Mouse (Mus musculus): ENCODE measurements around the gene Mnt. TPM values are rescaled to one million over a fixed set of nuclear protein-coding genes. Genes with fewer than 3 reads are reported as not detected.
"Not testable (repeated sequence)": the region's sequence is repeated elsewhere in the genome, so short reads cannot be mapped to it uniquely, and the experiment has no call there.

Gene Mnt
- total RNA-seq (2021), result 10 to 100 TPM; 14.8 to 15.7 TPM

DNA sequence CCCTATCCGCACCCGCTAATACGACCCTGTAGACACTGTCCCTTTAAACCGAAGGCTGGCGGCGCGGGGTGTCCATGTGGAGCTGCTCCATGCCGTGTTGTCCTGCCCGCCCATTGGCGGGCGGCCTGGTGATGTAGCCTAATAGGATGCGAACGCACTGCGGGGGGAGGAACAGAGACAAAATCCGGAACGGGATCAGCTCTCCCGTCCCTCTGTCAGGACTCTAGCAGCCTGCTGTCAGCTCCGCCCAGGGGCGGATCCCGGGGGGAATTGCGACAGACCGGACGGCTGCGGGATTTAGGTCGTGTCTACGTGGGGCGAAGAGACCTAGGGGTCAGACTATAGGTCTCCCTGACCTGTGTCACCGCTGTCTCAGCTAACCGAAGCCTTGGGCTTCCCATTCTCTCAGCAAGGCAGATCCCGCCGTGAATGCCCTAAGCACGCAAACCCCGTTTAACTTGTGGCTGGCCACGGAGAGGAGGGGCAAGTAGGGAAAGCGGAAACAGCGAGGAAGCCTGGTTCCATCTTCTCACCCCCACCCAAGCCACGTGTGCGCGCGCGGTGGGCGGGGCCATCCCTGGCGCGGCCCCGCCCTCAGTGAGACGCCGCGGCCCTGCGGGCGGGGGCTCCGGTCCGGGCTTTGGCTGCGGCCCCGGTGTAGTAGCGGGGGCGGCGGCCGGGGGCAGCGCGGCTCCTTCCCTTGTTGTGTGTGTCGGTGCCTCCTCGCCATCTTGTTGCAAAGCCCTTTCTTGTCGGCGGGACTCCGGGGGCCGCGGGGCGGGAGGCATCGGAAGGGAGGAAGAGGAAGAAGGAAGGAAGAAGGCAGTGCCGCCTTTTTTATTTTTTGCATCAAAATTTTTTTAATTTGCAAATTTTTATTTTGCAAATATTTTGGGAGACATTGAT is at the start of gene Mnt:
Gene Mnt, plus strand, starts transcription at position 665 of the 906 bp plus-strand sequence.
- DNase-seq, result peak; percentile 98

DNA sequence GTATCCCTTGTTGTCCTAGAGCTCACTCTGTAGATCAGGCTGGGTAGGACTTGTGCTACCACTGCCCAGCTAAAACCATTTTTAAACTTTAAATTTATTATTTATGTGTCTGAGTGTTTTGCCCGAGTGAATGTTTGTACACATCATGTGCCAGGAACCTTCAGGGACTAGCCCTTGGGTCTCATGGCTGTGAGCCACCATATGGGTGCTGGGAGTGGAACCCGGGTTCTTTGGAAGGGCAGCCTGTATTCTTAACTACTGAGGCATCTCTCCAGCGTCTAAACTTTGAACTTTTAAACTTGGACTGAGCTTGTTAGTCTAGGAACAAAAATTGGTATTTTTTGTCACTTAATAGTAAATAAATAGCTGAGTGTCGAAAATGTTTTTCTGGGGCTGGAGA is 37.8 kb upstream of the Mnt start:
- no peak for DNase-seq

DNA sequence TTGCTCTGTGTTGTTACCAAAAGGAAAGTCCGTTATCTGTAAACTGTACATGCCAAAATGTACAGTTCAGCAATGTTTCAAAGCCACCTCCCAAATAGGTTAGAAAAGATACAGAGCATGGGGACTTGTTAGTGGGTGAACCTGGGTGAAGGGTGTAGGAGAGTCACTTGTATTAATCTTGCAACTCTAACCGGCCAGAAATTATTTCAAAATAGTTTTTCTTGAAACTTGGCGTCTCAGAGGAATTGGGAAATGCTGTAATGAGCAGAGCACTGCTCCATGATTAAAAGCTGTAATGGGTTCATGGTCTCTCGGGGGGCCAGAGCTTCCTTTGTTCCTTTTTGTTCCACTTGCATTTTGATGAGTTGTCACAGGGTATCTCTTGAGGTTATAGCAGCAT is 30.1 kb upstream of the Mnt start:
- no peak for DNase-seq

DNA sequence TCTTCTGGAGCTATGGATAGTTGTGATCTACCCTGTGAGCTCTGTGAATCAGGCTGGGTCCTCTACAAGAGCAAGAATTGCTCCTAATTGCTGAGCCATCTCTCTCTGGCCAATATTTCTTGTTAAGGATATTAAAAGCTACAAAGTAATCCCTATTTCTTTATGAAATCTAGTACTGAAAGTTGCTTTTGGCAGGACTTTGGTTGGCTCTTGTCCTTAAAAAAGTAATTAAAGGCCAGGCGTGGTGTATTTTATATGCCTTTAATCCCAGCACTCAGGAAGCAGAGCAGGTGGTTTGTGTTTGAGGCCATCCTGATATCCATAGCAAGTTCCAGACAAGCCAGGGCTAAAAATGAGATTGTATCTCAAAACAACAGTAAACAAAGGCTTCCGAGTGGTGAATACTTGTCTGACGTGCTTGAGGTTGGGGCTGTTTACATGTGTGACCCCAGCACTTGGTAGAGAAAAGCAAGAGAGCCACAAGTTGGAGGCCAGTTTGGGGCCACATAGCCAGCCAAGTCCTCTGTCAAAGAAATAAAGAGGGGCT is 26.6 kb upstream of the Mnt start:
- no peak for DNase-seq

DNA sequence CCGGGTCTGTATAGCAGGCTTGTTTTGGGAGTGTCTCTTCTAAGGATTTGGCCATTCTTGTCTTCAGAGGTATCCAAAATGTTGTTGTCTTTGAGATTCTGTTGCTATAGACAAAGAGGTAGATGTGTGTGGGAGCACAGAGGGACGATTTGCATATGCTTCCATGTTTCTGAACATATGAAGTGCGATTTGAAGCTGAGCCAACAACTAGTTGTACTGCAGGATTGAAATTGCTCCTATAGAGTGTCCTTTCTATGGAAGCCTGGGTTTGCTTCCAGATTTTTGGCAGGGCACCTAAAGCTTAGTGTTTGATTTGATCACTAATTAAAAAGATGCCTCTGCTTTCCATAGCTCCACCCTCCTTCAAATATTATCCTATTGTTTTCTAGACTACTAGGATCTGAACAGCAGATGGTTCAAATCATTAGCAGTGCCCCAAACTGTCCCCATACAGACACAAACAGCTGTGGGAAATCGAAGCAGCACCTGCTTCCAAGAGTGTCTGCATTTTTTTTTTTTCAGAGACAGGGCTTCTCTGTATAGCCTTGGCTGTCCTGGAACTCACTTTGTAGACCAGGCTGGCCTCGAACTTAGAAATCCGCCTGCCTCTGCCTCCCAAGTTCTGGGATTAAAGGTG is 23.4 kb upstream of the Mnt start:
- DNase-seq, result no peak

DNA sequence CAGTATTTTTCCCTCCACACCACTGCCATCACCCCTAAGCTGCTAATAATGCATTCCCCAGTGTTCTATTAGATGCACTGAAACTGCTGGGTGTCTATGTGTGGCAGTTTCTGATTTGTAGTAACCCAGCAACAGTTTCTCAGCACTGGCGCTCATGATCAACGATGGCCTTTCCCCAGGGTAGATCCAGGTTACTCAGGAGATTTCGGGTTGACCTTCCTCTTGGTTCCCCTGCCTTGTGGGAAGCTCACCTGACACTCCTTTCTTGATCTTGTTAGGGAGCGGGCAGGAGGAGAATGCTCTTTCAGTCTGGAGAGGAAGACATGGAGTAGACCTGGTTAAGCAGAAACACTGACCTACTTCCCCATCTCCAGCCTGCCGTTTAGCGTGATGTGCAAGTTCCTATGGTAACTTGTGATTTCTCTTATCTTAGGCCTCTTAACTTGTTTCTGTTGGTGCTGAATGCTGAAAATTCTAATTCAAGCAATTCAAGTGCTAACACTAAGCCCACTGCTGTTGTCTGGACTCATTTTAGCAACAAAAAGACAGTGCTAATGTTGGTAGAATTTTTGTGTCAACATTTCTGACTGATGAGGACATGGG is 22.4 kb upstream of the Mnt start:
- DNase-seq, result no peak

DNA sequence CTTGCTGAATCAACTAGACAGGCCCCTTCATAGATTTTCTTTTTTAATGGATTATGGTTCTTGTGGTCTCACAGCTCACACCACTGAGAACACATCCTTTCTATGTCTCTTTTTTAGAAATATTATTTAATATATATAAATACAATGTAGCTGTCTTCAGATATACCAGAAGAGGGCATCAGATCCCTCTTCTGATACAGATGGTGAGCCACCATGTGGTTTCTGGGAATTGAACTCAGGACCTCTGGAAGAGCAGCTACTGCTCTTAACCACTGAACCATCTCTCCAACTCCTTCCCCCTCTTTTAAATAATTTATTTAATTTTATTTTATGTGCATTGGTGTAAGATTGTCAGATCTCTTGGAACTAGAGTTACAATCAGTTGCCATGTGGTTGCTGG is 20.6 kb upstream of the Mnt start:
- DNase-seq, result no peak

DNA sequence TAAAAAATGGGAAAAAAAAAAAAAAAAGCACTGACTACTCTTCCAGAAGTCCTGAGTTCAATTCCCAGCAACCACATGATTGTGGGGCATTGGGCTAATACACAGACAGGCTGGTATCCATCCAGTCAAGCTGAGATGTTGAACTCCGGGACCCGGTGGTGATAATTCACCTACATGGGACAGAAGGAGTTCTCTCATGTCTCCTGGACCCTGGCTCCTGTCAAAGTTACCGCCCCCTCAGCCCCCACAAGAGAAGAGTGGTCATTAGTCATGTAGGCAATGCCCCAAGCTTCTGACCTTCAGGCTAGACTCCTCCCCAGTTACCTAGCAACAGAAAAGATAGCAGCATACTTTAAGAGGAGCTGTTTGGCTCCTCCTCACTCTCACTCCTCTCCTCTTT is 19.7 kb upstream of the Mnt start:
- not testable (repeated sequence) for DNase-seq

DNA sequence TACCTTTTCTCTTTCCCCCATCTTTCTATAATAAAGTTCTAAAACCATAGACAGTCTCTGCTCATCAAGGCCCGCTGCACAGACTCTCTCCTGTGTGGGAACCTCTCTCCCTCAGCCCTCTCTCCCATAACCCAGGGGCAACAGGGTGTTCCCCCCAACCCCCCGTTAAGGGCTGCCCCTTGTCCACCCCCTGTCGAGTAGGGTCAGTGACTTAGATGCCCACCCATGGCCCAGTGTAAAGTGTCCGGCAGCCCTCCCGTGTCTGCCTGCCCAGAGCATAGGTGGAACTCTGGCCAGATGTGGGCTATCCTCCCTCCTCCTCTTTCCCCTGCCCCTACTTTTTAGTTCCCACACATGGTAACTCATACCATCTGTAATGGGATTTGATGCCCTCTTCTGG is 19.2 kb upstream of the Mnt start:
- no peak for DNase-seq

DNA sequence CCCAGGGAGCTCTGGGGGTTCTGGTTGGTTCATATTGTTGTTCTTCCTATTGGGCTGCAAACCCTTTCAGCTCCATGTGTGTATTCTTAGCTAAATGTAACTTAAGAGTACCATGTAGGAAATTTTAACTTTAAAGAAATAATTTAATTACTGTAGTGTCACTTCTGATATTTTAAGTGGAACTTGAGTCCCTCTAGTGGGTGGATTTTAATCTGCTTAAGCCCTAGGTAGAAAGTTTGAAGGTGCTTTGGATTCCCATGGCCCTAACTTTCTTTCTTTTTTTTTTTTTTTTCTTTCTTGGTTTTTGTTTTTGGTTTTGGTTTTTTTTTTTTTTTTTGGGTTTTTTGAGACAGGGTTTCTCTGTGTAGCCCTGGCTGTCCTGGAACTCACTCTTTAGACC is 14.9 kb upstream of the Mnt start:
- no peak for DNase-seq

DNA sequence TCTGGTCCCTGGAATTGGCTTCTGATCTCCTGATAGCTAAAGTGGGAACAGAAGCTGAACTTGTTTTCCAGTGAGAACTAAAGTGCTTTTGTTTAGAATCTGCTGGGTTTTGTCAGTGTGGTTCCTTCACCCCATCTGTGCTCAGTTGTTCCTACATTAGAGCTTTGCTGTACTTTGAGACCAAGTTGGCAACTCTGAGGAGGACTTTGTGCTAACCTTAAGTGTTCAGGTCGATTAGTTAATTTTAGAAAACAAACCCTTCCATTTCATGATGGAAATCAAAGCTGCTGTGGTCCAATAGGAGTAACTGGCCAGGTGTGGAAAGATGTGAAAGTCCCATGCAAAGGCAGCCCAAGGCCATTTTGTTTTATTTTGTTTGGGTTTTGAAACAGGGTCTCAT is 9.8 kb upstream of the Mnt start:
- DNase-seq, result no peak

DNA sequence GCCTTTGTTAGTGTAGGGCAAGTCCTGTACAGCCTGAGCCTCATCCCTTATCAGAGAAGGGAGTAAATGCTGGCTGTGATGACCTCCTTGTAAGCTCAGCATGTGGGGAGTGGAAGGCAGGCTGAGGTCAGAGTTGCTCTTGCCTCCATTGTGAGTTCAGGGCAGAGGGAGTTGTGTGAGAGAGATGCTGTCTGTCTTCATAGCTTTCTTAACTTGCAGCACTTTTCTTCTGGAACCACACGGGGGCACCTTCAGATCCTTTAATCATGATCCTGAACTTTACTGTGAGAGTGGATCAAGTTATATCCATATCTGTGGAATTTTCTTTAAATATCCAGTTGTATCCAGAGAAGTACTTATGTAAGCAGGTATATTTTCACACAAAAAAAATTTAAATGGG is 9.3 kb upstream of the Mnt start:
- peak; percentile 42 for DNase-seq

DNA sequence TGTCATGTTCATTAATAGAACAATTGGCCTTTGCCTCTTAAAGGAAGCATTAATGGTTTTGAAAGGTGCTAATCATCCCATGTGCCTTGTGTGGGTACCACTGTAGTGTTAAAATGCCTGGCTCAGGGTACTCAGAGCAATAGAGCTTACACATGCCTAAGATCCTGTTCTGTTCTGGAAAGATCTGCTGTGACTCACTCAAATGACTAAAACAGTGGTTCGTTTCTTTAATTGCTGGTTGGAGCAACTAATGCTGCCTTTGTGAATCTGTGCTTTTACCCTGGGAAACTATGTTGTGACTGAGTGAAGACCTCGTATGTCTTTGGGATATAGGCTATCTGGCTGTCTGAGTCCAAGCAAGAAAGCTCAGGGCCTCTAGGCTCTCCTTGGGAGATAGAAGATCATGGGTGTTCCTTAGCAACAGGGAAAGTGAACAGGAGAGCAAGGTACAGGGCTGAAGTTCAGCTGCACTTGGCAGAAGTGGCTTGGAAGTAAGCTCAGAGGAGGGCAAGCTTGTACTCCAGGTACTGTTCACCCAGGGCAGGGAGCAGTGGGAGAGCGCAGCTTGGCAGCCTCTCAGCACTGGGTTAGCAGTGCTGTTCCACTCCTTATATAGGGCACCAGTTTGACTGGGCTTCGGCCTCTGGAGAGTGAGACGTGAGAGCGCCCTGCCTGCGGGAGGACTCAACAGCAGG is 7.8 kb upstream of the Mnt start:
- no peak for DNase-seq

DNA sequence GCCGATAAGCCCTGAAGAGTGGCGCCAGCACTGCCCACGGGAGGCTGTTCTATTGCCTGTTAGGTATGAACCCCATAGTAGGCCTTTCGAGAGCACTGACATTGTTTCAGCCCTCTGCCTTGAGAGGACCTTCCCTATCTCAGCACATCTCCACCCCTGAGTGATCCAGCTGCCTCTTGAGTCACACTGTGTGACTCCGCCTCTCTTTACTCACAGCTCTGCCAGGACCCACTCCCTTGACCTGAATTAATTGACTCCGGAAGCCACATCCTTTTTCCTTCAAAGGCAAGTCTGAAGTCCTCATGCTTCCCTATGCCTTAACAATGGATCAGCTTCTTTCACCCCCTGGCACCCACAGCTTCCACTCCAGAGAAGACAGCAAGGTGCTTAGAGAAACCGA is 4.6 kb upstream of the Mnt start:
- no peak for DNase-seq

DNA sequence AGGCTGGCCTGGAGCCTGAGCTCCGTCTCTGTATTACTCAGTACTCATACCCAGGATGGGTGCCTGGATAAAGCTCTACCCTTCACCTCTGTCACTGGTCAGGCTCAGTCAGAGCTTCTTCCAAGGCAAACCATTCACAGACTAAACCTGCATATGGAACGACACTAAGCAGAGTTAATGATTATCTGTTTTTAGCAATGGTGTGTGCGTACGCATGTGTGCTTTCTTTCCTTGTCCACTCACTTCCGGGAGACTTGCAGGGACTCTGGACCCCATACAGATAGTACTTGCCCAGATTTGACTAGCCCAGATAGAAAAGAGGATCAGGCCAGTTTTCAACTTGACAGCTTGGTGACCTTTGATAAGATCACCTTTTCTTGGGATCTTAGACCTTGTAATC is 4.0 kb upstream of the Mnt start:
- no peak for DNase-seq

DNA sequence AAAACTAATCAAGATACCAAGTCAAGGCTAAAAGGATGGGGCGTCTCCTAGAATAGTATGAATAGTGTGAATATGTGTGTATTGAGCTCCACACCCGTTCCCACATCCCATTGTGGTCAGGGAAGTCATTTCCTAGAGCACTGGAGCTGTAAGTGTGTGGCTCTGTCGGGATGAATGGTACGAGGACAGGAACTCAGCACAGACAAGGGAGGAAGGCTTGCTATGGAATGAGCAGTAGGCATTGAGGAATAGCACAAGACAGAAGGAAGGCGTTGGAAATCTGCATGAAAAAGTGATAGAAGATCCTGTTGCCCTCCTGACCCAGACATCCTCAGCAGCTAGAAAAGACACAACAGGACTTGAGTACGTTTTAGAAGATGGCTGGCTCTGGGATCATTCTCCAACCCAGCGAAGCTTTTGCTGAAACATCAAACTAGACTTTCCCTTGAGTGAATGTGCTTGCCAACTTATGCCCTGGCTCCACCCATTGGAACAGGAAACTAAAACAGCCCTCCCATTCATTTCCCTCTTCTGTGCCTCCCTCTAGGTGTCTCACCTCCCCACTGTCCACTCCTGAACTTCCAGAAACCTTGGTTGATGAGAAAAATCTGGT is 2.8 kb upstream of the Mnt start:
- no peak for DNase-seq

DNA sequence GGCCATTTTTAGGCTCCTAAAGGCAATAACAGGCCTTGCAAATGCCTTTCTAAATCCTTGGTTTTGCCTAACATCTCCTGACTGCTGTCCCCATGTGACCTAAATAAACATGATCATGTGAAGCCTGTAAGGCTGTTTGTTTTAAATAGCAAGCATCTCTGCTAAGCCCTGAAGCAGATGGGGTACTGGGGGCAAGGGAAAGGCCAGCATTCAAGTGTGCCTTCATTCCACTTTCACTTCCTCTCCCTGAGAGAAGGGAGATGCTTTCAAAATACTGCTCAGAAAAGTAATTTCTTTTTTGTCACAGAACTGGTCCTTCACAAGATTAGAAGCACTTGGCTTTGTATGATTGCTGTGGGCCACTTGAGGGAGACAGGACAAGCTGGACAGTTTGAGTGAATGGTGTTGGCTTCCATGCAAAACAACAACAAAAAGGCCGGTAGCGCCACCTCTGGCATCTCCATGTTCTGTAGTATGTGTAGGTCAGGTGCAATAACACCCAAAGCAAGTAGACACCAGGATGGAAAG is 2.3 kb upstream of the Mnt start:
- DNase-seq, result peak; percentile 23

DNA sequence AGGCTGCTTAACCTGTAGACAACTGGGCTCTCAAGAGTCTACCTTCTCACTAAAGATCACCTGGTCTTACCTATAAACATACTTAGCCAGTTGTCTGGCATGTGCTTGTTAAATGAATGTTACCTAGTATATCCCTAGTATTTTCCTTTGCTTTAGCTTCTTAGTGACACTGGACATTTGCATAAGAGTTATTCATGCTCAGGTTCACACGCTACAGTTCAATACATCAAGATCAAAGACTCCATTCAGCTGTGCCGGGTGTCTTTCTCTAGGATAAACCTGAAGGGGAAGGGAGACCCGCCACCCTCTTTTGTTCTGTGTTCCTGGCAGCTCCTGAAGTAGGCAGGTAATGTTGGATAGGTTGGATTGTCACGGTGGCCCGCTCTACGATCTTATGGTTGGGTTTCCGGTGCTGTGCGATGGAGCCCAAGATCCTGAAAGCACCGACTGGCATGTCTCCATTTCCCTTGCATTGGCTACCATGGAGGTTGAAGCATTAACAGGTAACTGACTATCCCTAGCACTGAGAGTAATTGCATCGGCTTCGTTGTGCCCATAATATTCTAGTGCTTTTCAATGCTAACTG is 1.7 kb upstream of the Mnt start:
- no peak for DNase-seq

DNA sequence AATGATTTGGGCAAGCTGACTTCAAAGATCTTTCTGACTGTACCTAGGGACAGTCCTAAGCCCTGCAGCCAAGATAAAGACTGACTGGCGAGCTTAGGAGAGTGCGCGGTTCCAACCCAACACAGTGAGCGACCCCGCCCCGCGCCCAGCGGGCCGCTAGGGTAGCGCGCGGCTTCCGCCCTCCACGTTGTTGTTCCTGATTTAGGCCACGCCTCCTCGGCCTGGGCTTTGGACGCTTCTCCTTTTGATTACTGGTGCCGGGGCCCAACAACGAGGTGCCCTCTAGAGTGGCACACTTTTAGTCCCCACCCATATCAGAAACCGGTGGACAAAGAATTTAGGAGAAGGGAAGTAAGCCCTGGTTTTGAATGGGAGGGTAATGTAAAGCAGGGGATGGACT is 908 bp upstream of the Mnt start:
- peak; percentile 86 for DNase-seq

DNA sequence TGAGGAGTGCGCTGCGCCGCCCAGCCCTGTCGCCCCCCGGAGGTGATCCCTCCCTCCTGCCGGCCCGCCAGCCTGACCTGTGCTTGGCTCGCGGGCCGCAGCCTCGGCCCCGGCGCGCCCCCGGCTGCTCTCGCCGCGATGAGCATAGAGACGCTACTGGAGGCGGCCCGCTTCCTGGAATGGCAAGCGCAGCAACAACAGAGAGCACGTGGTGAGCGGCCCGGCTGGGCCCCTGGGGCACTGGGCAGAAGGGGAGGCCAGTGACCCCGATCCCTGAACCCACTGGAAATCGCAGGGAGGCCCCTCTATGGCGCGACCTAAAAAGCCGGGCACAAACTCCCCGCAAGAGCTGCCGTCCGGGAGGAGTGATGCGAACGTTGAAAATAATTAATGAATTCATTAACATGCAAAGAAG is 478 bp downstream of the Mnt start:
- DNase-seq, result peak; percentile 66

DNA sequence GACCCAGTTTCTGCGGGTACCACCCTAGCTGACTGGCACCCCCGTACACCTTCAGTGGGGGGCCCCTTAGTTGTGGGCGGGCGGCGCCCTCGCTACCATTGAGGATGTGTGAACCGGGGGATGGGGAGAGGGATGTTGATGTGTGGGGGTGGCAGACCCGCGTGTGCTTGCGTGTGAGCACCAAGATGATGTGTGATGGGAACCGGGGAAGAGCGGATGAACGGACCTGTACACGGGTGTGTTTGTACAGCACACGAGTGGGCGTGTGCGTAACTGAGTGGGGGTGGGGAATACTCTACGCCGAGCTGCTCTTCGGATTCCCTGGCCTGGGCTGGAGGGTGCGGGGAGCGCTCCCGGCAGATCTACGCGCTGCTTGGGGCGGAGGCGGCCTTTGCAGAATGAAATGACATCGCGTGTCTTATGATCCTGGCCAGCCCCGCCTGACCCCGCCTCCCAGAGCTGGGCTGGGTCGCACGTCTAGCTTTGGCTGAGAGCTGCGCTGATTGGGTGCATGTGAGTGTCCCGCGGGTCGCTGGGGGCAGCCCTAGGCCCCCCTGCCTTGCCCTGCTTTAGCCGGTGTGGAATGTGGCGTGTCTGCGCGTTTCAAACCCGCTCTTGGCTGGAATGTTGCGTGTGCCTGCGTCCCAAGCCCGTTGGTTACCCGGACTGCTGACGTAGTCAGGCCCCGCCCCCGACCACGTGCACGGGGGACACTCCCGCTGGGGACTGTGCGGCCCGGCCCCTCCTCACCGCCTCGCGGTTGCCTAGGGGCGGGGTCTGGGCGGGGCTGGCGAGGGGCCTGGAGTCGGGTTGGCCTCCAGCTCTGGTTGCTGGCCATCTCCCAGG is 1.1 kb downstream of the Mnt start:
- peak; percentile 99 for DNase-seq
